Mouse (Mus musculus) heart, embryonic 10.5 days (tissue): ENCODE results near the gene Tomm40. TPM values are rescaled to one million over a fixed set of nuclear protein-coding genes. Genes with fewer than 3 reads are reported as not detected.
A peak's percentile ranks its signal among the peaks of the same experiment; 100 is the strongest.

ENCODE experiments used
- DNase-seq: peaks from one replicate; pipeline ENCODE4 v3.0.0-alpha.2; 2017; ENCODE audit warnings: low spot score
- H3K27ac ChIP-seq: fragments of 300-500 bp; sonication (generic); 2 replicates; pipeline ENCODE4 v1.5.1; 2016; ENCODE audit warnings: mild to moderate bottlenecking
- H3K27me3 ChIP-seq: fragments of 300-500 bp; sonication (generic); 2 replicates; pipeline ENCODE4 v1.6.1; 2016; ENCODE audit warnings: mild to moderate bottlenecking; ENCODE audit not compliant: poor library complexity, insufficient read depth, severe bottlenecking
- H3K36me3 ChIP-seq: fragments of 300-500 bp; sonication (generic); 2 replicates; pipeline ENCODE4 v1.6.1; 2016; ENCODE audit warnings: mild to moderate bottlenecking, moderate library complexity
- H3K4me1 ChIP-seq: fragments of 300-500 bp; sonication (generic); 2 replicates; pipeline ENCODE4 v1.6.1; 2016; ENCODE audit warnings: mild to moderate bottlenecking
- H3K4me3 ChIP-seq: fragments of 300-500 bp; sonication (generic); 2 replicates; pipeline ENCODE4 v1.5.1; 2016; ENCODE audit warnings: mild to moderate bottlenecking, moderate library complexity
- H3K9me3 ChIP-seq: fragments of 300-500 bp; sonication (generic); 2 replicates; pipeline ENCODE4 v1.6.1; 2016; ENCODE audit warnings: mild to moderate bottlenecking, moderate library complexity
- WGBS: fragments of 180-500 bp; shearing (Covaris S2); methylation state at CpG from one replicate; pipeline ENCODE4 v1.1.7; 2016; 5-methylcytosine and 5-hydroxymethylcytosine counted together
- polyA plus RNA-seq: library from polyadenylated mRNA; unstranded; fragments of >200 nt; fragmentation: Nextera tagmentation; extraction: Ambion mirVana; gene quantifications from 2 replicates; pipeline ENCODE4 v1.2.1, GENCODE M21; 2016

Gene Tomm40
- polyA plus RNA-seq, 1 experiment from 2014 or later: 260 TPM

DNA sequence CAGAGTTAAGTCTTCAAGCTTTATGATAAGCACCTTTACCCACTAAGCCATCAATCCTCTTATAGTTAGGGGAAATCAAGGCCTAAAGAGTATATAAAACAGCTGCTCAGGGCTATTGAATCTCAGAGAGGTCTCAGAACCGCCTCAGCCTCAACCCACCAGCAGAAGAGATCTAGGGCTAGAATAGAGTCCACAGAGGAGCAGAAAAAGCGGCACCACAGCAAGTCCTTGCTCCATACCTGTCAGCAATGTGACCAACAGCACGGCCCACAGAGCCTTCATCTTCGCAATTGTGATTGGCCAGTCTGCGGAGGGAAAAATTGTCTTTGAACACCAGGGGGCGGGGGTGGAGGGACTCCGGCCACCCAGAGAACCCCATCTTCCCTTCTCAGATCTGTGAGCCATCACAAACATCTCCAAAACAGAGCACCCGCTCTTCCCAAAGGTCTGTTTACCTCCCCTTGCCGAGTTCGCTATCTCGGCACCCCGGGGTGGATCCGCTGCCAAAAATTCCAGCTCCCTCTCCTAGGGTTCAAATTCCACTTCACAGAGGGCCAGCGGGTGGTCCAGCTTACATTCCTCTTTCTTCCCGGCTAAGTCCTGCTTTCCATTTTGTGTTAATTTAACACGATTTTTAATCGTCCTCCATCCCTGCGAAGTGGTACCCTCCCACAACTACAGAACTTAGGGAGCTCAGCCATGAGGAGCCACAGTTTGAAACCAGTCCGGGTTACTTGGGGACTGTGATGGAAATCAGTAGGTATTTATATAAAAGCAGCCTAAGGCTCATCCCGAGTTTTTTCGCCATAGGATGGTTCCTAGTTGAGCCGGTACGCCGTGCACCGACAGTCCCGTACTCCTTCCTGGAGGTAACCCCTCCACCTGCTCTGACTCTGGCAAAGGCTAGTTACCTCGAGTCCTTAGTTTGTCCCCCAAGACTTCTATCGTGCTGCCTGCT, 17.0 kb downstream of the Tomm40 start:
- no peak for DNase-seq
- Histone ChIP-seq H3K9me3 (no peaks in the 10 kb centered on the region), H3K27me3 (no peaks in the 10 kb centered on the region), H3K4me3 (peak overlapping the region; percentile 59), H3K27ac (peak overlapping the region; percentile 79), H3K36me3 (peaks cover 38% of the 10 kb centered on the region), H3K4me1 (peaks cover 61% of the 10 kb centered on the region)
- 1% methylated on average over 28 of the region's 28 CpGs for WGBS

DNA sequence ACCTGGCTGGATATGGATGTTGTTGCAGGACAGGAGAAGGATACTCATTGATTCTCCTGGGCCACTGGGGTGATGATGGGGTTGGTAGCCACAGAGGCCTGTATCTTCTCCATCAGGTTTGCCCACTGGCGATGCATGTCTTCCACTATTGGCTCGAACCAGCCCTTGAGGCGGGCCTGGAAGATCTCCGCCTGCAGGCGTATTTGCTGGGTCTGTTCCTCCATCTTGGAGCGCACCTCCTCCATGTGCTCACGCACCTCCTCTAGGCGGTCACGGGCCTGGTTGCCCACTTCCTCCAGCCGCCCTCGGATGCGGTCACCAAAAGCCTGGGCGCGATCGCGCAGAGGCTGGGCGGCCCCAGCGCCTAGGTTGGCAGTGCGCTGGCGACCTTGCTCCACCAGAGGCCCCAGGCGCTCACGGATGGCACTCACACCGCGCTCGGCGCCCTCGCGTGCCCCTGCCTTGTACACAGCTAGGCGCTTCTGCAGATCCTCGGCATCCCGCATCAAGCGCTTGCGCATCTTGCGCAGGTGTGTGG, 18.8 kb downstream of the Tomm40 start:
- H3K9me3 ChIP-seq: no peaks in the 10 kb centered on the region
- H3K27ac ChIP-seq: peak overlapping the region; percentile 11; the same call in 1 of the 2 replicates
- H3K4me3 ChIP-seq: peak overlapping the region; percentile 59; the same call in 1 of the 2 replicates
- 92% methylated on average over 34 of the region's 34 CpGs for WGBS
- H3K36me3 ChIP-seq: peaks cover 20% of the 10 kb centered on the region
- H3K4me1 ChIP-seq: peaks cover 72% of the 10 kb centered on the region
- H3K27me3 ChIP-seq: no peaks in the 10 kb centered on the region
- peak; percentile 71 for DNase-seq

- no peaks in the 10 kb centered on the region for H3K27me3 ChIP-seq
- 0 out of 2 replicates have a peak overlapping the region, but pooled peaks have one; percentile 84 for H3K27ac ChIP-seq
- no peak for DNase-seq
- peaks cover 70% of the 10 kb centered on the region for H3K4me1 ChIP-seq
- H3K9me3 ChIP-seq: no peaks in the 10 kb centered on the region
- 64% methylated on average over 6 of the region's 6 CpGs for WGBS
- peaks cover 18% of the 10 kb centered on the region for H3K36me3 ChIP-seq
- H3K4me3 ChIP-seq: no peak overlapping the region
These were observed 19.4 kb downstream of the Tomm40 start for GRCm38 (mm10) chr7:19695881-19696280.

GRCm38 (mm10) chr7:19695213-19695594, 20.0 kb downstream of the Tomm40 start:
- Histone ChIP-seq H3K27me3 (no peaks in the 10 kb centered on the region), H3K27ac (peak overlapping the region; percentile 84), H3K4me3 (0 out of 2 replicates have a peak overlapping the region, but pooled peaks have one; percentile 1), H3K9me3 (no peaks in the 10 kb centered on the region), H3K4me1 (peaks cover 64% of the 10 kb centered on the region), H3K36me3 (peaks cover 18% of the 10 kb centered on the region)
- 4% methylated on average over 8 of the region's 8 CpGs for WGBS
- DNase-seq: no peak

- Histone ChIP-seq H3K4me1 (peaks cover 61% of the 10 kb centered on the region), H3K36me3 (peaks cover 18% of the 10 kb centered on the region), H3K27ac (peak overlapping the region; percentile 84), H3K9me3 (no peaks in the 10 kb centered on the region), H3K4me3 (0 out of 2 replicates have a peak overlapping the region, but pooled peaks have one; percentile 1), H3K27me3 (no peaks in the 10 kb centered on the region)
- WGBS: 68% methylated on average over 10 of the region's 10 CpGs
- DNase-seq: no peak
These were observed 20.7 kb downstream of the Tomm40 start for GRCm38 (mm10) chr7:19694336-19695212.

DNA sequence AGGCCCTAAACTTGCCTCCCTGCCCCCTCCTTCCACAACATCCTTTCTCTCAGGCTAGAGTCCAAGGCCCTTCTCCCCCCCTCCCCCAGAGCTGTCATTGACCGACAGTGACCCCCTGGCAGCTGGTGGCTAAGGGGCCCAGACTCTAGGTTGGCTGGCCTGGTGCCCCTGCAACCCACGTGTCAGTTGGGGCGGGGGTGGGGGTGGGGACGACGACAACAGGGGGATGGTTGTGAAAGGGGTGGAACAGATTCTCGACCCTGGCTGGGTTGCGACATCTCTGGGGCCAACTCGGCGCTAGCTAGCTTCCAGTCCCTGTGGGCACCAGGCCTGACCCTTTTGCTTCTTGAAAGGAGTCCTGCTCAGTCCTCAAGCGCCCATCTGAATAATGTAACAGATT, 21.8 kb downstream of the Tomm40 start:
- Histone ChIP-seq H3K27me3 (no peaks in the 10 kb centered on the region), H3K27ac (peak overlapping the region; percentile 78), H3K4me3 (peak overlapping the region; percentile 27), H3K36me3 (peaks cover 18% of the 10 kb centered on the region), H3K9me3 (no peaks in the 10 kb centered on the region), H3K4me1 (peaks cover 51% of the 10 kb centered on the region)
- WGBS: 15% methylated on average over 10 of the region's 10 CpGs
- no peak for DNase-seq

DNA sequence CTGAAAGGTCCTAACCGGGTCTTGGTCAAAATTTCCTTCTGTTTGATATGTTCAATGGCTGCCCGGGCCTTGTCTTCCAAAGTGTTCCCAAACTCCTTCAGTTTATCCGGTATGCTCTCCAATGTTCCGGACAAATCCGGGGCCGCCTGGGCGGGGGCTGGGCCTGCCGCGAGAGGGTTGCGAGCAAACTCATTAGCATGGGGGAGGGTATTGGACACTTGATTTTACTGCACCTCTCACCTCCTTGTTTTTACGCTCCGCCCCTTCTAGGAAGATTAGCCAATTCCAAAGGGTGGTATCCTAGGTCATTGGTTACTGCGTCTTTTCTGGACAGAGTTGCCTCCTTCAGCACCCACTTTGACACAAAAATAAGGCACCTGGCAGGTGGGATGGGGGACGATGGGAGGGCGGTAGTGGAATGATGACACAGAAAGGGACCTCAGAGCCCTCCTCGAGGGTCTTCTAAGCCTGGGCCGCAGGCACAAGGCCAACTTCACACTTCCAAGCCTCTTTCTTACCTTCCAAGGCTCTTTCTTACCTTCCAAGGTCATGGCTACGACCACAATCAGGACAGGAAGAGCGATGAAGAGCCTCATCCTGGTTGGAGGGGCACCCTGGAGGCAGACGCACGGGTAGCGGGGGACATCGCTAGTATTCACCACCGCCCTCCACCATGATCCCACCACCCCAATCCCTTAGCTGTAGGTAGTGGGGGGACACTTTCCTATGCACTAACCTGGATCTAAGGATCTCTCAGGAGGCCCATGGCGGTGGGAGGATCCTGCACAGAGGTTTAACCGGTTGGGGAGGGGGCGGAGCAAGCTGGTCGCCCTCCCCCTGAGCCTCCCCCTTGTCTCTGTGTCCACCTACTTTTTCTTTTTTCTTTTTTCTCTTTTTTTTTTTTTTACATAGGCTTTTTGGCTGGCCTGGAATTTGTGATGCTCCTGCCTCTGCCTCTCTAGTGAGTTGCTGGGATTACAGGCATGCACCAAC, 23.1 kb downstream of the Tomm40 start, which contains the start of gene Apoc1:
TSS of gene Apoc1 (minus strand) at position 788 of the 993 bp plus-strand sequence.
- no peaks in the 10 kb centered on the region for H3K9me3 ChIP-seq
- H3K27me3 ChIP-seq: no peaks in the 10 kb centered on the region
- peak within 1 kb of the TSS; percentile 78 for H3K27ac ChIP-seq
- H3K4me1 ChIP-seq: peaks cover 48% of the 10 kb centered on the region
- H3K36me3 ChIP-seq: peaks cover 15% of the 10 kb centered on the region
- DNase-seq: no peak
- WGBS: 41% methylated on average over 28 of the region's 28 CpGs
- H3K4me3 ChIP-seq: peak within 1 kb of the TSS; percentile 32

GRCm38 (mm10) chr7:19691434-19691833, 23.8 kb downstream of the Tomm40 start:
- H3K27ac ChIP-seq: peak overlapping the region; percentile 72
- H3K4me1 ChIP-seq: peaks cover 54% of the 10 kb centered on the region
- no peaks in the 10 kb centered on the region for H3K27me3 ChIP-seq
- H3K36me3 ChIP-seq: peaks cover 7% of the 10 kb centered on the region
- no peaks in the 10 kb centered on the region for H3K9me3 ChIP-seq
- WGBS: 65% methylated on average over 6 of the region's 6 CpGs
- peak overlapping the region; percentile 32 for H3K4me3 ChIP-seq
- no peak for DNase-seq

GRCm38 (mm10) chr7:19690845-19691244, 24.4 kb downstream of the Tomm40 start:
- Histone ChIP-seq H3K4me3 (no peak overlapping the region), H3K27me3 (no peaks in the 10 kb centered on the region), H3K4me1 (peaks cover 53% of the 10 kb centered on the region), H3K36me3 (0 out of 2 replicates have a peak, but pooled peaks cover 1% of the 10 kb centered on the region), H3K9me3 (no peaks in the 10 kb centered on the region), H3K27ac (no peak overlapping the region)
- whole genome bisulfite sequencing: 79% methylated on average over 4 of the region's 4 CpGs
- DNase-seq: no peak

- H3K4me1 ChIP-seq: peaks cover 32% of the 10 kb centered on the region
- WGBS: 97% methylated on average over 2 of the region's 2 CpGs
- H3K9me3 ChIP-seq: no peaks in the 10 kb centered on the region
- no peak overlapping the region for H3K27ac ChIP-seq
- no peak overlapping the region for H3K4me3 ChIP-seq
- H3K36me3 ChIP-seq: no peaks in the 10 kb centered on the region
- no peak for DNase-seq
- no peaks in the 10 kb centered on the region for H3K27me3 ChIP-seq
These were observed 26.6 kb downstream of the Tomm40 start for GRCm38 (mm10) chr7:19688611-19689010.

DNA sequence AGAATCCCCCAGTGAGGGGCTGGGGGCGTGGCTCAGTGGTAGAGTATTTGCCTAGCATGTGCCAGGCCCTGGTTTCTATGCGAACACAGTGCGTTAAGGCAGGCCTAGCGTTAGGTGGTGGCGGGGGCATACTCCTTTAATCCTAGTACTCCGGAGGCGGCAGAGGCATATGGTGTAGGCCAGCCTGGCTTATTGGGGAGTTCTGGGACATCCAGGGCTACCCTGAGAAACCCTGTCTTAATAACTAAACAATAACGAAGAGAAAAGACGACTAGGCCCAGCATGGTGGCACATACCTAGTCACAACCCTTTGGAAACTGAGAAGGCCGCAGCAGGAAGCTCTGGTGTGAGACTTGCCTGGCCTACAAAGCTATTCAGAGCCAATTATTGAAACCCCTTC, 27.1 kb downstream of the Tomm40 start:
- no peak for DNase-seq
- Histone ChIP-seq H3K27me3 (no peaks in the 10 kb centered on the region), H3K36me3 (no peaks in the 10 kb centered on the region), H3K27ac (no peak overlapping the region), H3K4me1 (peaks cover 27% of the 10 kb centered on the region), H3K4me3 (no peak overlapping the region), H3K9me3 (no peaks in the 10 kb centered on the region)
- 91% methylated on average over 10 of the region's 10 CpGs for WGBS
